Mouse (Mus musculus) liver, embryonic 14.5 days (tissue): ENCODE data around the gene Zfp773. TPM values are rescaled to one million over a fixed set of nuclear protein-coding genes. Genes with fewer than 3 reads are reported as not detected.

ENCODE experiments used
- ATAC-seq: fragments of 200-750 bp; cut with Nextera tagmentation; 2 replicates; pipeline ENCODE4 v1.8.0; 2017; ENCODE audit warnings: moderate number of reproducible peaks, mild to moderate bottlenecking, moderate library complexity; ENCODE audit not compliant: insufficient read depth
- DNase-seq, 3 experiments: peaks; one replicate each; pipeline ENCODE4 v3.0.0-alpha.2; 2012 to 2013; ENCODE audit warnings: low read depth in 3 of 3, low spot score in 3 of 3
- H3K27ac ChIP-seq: fragments of 300-500 bp; sonication (generic); 2 replicates; pipeline ENCODE4 v1.5.1; 2014; ENCODE audit warnings: moderate library complexity, mild to moderate bottlenecking, control low read depth, inconsistent platforms
- H3K27me3 ChIP-seq: fragments of 300-500 bp; sonication (generic); 2 replicates; pipeline ENCODE4 v1.6.1; 2014; ENCODE audit warnings: mild to moderate bottlenecking, low read length, moderate library complexity; ENCODE audit not compliant: control insufficient read depth, insufficient read depth
- H3K36me3 ChIP-seq: fragments of 300-500 bp; sonication (generic); replicated peaks from 2 replicates; pipeline ENCODE4 v1.6.1; 2014; ENCODE audit warnings: low read depth; ENCODE audit not compliant: control insufficient read depth, insufficient read depth
- H3K4me1 ChIP-seq, 2 experiments: fragments of 200-500 bp in 1 of 2; fragments of 300-500 bp in 1 of 2; sonication (generic) in 1 of 2; replicated peaks; 2 replicates each; pipeline ENCODE4 v1.6.1; 2012 to 2014; ENCODE audit warnings: antibody characterized with exemption in 1 of 2, inconsistent platforms in 1 of 2, low read length in 1 of 2; ENCODE audit not compliant: control insufficient read depth in 2 of 2, insufficient read depth in 2 of 2
- H3K4me2 ChIP-seq: fragments of 300-500 bp; sonication (generic); 2 replicates; pipeline ENCODE4 v1.6.1; 2014; ENCODE audit warnings: low read depth, mild to moderate bottlenecking, control low read depth, moderate library complexity
- H3K4me3 ChIP-seq, 2 experiments: fragments of 200-500 bp in 1 of 2; fragments of 300-500 bp in 1 of 2; sonication (generic) in 1 of 2; 2 replicates each; pipeline ENCODE4 v1.5.1; 2012 to 2014; ENCODE audit warnings: low read depth in 2 of 2, low read length in 2 of 2, mild to moderate bottlenecking in 2 of 2, control low read depth in 1 of 2, inconsistent platforms in 1 of 2, moderate library complexity in 1 of 2; ENCODE audit not compliant: insufficient read depth in 1 of 2
- H3K9ac ChIP-seq: fragments of 300-500 bp; sonication (generic); replicated peaks from 2 replicates; pipeline ENCODE4 v1.6.1; 2014; ENCODE audit warnings: mild to moderate bottlenecking, control low read depth, moderate library complexity
- H3K9me3 ChIP-seq: fragments of 300-500 bp; sonication (generic); 2 replicates; pipeline ENCODE4 v1.6.1; 2016; ENCODE audit warnings: low read length, mixed read lengths; ENCODE audit not compliant: control insufficient read depth
- CTCF ChIP-seq: IDR thresholded peaks from 2 replicates; pipeline ENCODE4 v1.5.1; 2016; ENCODE audit warnings: antibody characterized with exemption, low read depth, control low read depth
- EP300 ChIP-seq: IDR thresholded peaks from 2 replicates; pipeline ENCODE4 v1.6.1; 2016; ENCODE audit warnings: antibody characterized with exemption, low read depth
- WGBS: fragments of 180-500 bp; shearing (Covaris S2); extraction: QIAGEN DNeasy Blood & Tissue Kit; methylation state at CpG from one replicate; pipeline ENCODE4 v1.1.7; 2014; ENCODE audit not compliant: insufficient replicate concordance; 5-methylcytosine and 5-hydroxymethylcytosine counted together
- polyA plus RNA-seq, 2 experiments: library from polyadenylated mRNA; depleted of rRNA in 1 of 2; stranded (reverse) in 1 of 2; unstranded in 1 of 2; fragments of >200 nt; fragmentation: Nextera tagmentation in 1 of 2; extraction: Ambion mirVana in 1 of 2; gene quantifications; 2 replicates each; pipeline versions ENCODE4 v1.2.1 to v1.2.3; 2012 to 2014

The Zfp773 gene
- polyA plus RNA-seq, 2 experiments: 0.09 to 0.17 TPM

- Histone ChIP-seq H3K9me3 (no peaks in the 10 kb centered on the region), H3K27ac (no peak overlapping the region), H3K36me3 (peaks cover 3% of the 10 kb centered on the region; the same call in 1 of the 2 replicates), H3K4me2 (no peak overlapping the region), H3K4me3 (no peak overlapping the region), H3K9ac (no peak overlapping the region), H3K27me3 (no peaks in the 10 kb centered on the region), H3K4me1 (peaks cover 0 to 5% of the 10 kb centered on the region in 2 experiments; a peak in 3 of 4 replicates)
- WGBS: 89% methylated on average over 2 of the region's 2 CpGs
- ATAC-seq (no peak), DNase-seq (no peak)
- TF ChIP-seq EP300: no peak
- TF ChIP-seq CTCF: no peak
Measured at GRCm38 (mm10) chr7:7118441-7118840, 18.1 kb downstream of the Zfp773 start.

- H3K4me2 ChIP-seq: no peak overlapping the region
- H3K9me3 ChIP-seq: no peaks in the 10 kb centered on the region
- ATAC-seq (no peak), DNase-seq (no peak)
- no peaks in the 10 kb centered on the region for H3K4me1 ChIP-seq
- WGBS: 70% methylated on average over 7 of the region's 7 CpGs
- no peaks in the 10 kb centered on the region for H3K36me3 ChIP-seq
- no peak overlapping the region for H3K27ac ChIP-seq
- H3K9ac ChIP-seq: no peak overlapping the region
- no peak overlapping the region for H3K4me3 ChIP-seq
- TF ChIP-seq EP300: no peak
- no peak for TF ChIP-seq CTCF
- no peaks in the 10 kb centered on the region for H3K27me3 ChIP-seq
Measured at GRCm38 (mm10) chr7:7108501-7108900, 28.1 kb downstream of the Zfp773 start.

Other genes starting within 250 kb of the Zfp773 start
- gene Aurkc, start 141.5 kb downstream of the Zfp773 start, polyA plus RNA-seq (2012; rRNA removed): 0.03 TPM in 1 of 2 replicates, not detected in the other
- not detected in 2 replicates for gene Aurkc, start 141.5 kb downstream of the Zfp773 start, polyA plus RNA-seq (2014; fragmentation: Nextera tagmentation; extraction: Ambion mirVana)
- 2.6 and 3.0 TPM in 2 replicates for gene Zfp954, start 15.3 kb downstream of the Zfp773 start, polyA plus RNA-seq (2012; rRNA removed)
- 5.0 and 5.6 TPM in 2 replicates for gene Zfp954, start 15.3 kb downstream of the Zfp773 start, polyA plus RNA-seq (2014; fragmentation: Nextera tagmentation; extraction: Ambion mirVana)
- 0.18 and 0.28 TPM in 2 replicates for gene Zfp418, start 34.6 kb upstream of the Zfp773 start, polyA plus RNA-seq (2012; rRNA removed)
- 0.23 and 0.54 TPM in 2 replicates for gene Zfp418, start 34.6 kb upstream of the Zfp773 start, polyA plus RNA-seq (2014; fragmentation: Nextera tagmentation; extraction: Ambion mirVana)
- gene Zfp772, start 73.2 kb upstream of the Zfp773 start, polyA plus RNA-seq (2012; rRNA removed): 0.51 and 0.74 TPM in 2 replicates
- gene Zfp772, start 73.2 kb upstream of the Zfp773 start, polyA plus RNA-seq (2014; fragmentation: Nextera tagmentation; extraction: Ambion mirVana): 1.3 and 1.5 TPM in 2 replicates
- gene Vmn2r29, start 110.6 kb upstream of the Zfp773 start, polyA plus RNA-seq (2012; rRNA removed): 0.04 and 0.11 TPM in 2 replicates
- gene Vmn2r29, start 110.6 kb upstream of the Zfp773 start, polyA plus RNA-seq (2014; fragmentation: Nextera tagmentation; extraction: Ambion mirVana): not detected in 2 replicates
- 0.10 and 0.32 TPM in 2 replicates for gene Gm45844, start 141.5 kb upstream of the Zfp773 start, polyA plus RNA-seq (2012; rRNA removed)
- 0.51 and 0.75 TPM in 2 replicates for gene Gm45844, start 141.5 kb upstream of the Zfp773 start, polyA plus RNA-seq (2014; fragmentation: Nextera tagmentation; extraction: Ambion mirVana)
- gene Clcn4, start 164.1 kb upstream of the Zfp773 start, polyA plus RNA-seq (2012; rRNA removed): 5.2 and 6.2 TPM in 2 replicates
- 10.2 and 10.7 TPM in 2 replicates for gene Clcn4, start 164.1 kb upstream of the Zfp773 start, polyA plus RNA-seq (2014; fragmentation: Nextera tagmentation; extraction: Ambion mirVana)
- not detected in 2 replicates for gene Vmn2r30, start 200.9 kb upstream of the Zfp773 start, polyA plus RNA-seq (2012; rRNA removed)
- gene Vmn2r30, start 200.9 kb upstream of the Zfp773 start, polyA plus RNA-seq (2014; fragmentation: Nextera tagmentation; extraction: Ambion mirVana): not detected in 2 replicates
- not detected in 2 replicates for gene Gm45783, start 237.8 kb upstream of the Zfp773 start, polyA plus RNA-seq (2012; rRNA removed)
- not detected in 2 replicates for gene Gm45783, start 237.8 kb upstream of the Zfp773 start, polyA plus RNA-seq (2014; fragmentation: Nextera tagmentation; extraction: Ambion mirVana)